Mouse (Mus musculus) cerebellum, adult 18-20 months (tissue): ENCODE measurements at regions not wholly inside any gene's neighbourhood (a gene's known extent, or its start where the extent isn't known, plus 50 kb on each side); places are given as distances from the start of the nearest gene placed in this dataset.

Experiments
- DNase-seq, 2 experiments: peaks; one replicate each; pipeline ENCODE4 v3.0.0; 2021

DNA sequence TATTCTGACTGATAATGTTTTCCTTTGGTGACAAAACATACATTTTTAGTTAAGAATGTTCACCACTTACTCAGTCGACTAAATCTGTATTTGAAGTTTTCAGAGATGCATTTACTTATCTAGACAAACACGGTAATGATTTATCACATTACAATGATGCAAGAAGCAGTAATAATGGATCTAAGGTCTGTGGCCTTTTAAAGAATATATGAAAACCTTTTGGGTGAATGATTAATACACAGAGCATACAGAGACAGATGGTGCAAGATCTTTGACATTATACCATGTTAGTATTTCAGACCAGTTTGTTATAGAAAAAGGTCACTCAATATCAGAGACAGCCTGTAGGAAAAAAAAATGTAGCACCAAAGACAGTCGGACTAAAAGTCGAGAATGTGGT is 1004.2 kb upstream of the Ncam2 start:
- no peak for DNase-seq

DNA sequence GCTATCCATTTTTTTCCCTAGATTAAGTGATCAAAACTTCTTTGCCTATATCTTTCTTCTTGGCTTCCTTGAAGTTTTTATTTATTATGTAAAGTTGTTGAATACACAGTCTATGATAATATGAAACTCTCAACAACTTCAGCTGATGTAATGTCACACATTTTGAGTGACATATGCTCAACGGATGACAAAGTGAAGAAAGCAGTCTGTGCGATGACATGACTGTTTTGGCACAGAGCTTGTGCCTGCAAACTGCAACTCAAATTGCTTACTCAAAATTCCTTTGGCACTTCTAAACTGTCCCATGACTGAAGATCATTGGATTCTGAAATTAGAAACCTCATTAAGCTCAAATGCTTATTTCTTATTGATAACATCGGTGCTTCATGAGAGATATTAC is 997.7 kb upstream of the Ncam2 start:
- DNase-seq, result no peak

DNA sequence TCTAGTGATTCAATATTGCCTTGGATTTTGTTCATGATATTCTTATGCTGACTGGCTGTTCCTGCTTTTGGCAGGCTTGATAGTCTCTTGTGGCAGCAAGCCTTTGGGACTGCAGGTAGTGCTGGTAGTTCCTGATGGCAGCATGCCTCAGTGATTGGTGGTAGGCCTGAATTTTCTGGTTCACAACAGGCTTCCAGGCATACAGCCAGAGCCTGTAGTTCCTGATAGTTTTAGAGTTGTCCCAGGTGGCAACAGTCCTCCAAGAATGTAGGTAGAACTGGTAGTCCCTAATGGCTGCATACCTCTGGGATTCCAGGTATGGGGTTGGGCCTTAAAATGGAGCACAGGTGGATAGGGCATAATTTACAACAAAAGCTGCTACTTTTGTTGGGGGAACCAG is 987.7 kb upstream of the Ncam2 start:
- DNase-seq, result peak; percentile 45 to 47

DNA sequence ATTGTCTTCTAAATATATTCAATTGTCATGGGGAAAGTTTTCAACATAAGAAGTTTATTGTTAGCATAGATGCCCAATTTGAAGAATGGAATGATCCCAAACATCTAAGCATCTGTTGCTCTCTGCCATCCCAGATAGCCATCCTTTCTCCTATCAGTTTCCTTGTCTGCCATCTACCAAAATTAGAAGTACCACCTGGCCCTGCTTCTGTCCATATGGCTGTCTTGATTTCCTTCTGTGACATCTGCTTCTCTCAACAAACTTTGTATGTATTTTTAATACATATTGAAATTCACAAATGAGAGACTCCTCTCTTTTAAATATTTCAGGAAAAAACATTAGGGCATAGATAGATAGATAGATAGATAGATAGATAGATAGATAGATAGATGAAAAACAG is 945.1 kb upstream of the Ncam2 start:
- DNase-seq, result no peak

DNA sequence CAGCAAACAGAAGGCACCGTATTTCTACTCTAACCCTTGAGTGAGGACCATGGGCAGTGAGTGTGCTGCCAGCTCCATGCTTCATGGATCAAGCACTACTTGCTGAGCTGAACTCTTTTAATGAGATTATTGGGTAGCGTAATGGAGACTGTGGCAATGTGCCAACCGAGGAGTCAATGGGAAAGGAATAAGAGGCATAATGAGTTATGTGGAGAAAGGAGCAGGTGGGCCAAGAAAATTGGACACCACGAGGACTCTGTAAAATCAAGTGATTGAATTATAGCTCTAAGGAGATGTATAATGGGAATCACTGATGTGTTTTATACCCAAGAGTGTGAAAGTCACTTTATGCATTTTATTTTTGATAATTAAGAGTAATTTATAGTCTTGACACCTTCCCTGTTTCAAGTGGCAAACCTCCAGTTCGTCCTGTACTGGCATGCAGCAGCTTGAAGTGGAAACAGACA is 934.3 kb upstream of the Ncam2 start:
- no peak for DNase-seq

DNA sequence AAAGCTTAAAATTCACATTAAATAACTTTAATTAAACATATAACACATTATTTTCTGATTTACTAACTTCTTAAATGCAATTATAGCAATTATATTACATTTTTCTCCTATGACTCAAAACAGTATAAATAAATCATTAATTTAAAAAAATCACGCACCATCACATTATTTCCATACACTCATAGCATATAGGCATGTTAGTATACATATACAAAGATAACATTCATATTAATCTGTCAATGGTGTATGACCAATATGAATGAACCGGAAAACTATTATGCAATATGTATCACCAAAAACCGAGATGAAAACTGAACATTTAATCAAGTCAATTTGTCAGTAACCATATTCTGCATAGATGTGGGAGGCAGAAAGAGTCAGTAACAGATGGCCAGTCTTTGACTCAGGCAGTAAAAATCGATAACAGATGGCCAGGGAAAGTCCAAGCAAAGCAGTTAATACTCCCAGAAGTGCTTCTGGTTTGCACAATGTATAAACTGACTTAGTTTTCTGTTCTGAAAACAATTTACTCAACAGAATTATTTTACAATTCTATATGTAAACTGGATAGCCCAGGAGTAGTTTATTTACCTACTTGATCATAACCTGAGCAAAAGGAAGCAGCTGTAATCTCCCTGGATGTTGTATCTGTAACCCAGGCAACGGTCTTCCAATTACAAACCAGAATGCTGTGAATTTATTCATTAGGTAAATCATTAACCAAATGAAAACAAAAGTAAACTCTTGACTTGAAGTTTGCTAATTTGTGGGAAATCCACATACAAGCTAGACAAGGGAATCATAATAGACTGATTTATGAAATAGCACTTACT is 928.0 kb upstream of the Ncam2 start:
- no peak for DNase-seq
